Mouse (Mus musculus) cortical plate, adult 2 months (tissue): Measurements from ENCODE around the gene Prkch.

Experiments
- CTCF ChIP-seq: fragments of 200-500 bp; IDR thresholded peaks from 2 replicates; pipeline ENCODE4 v1.5.1; 2011; ENCODE audit warnings: mild to moderate bottlenecking, control low read depth, low read length; ENCODE audit not compliant: insufficient read depth; ENCODE audit errors: extremely low read depth
- POLR2A ChIP-seq: fragments of 200-500 bp; IDR thresholded peaks from 2 replicates; pipeline ENCODE4 v1.6.1; 2011; ENCODE audit warnings: mild to moderate bottlenecking, low read length, control low read depth; ENCODE audit not compliant: insufficient read depth; ENCODE audit errors: extremely low read depth

GRCm38 (mm10) chr12:73755646-73756045 is 171.1 kb downstream of the Prkch start:
- TF ChIP-seq CTCF (no peak), POLR2A (no peak)
